Mouse (Mus musculus) CD4-positive, CD25-positive, alpha-beta regulatory T cell, adult 9 weeks (primary cell): ENCODE data around the gene Pik3ca. TPM values are rescaled to one million over a fixed set of nuclear protein-coding genes. Genes with fewer than 3 reads are reported as not detected.

ENCODE experiments used
- polyA plus RNA-seq: library from polyadenylated mRNA; unstranded; fragments of 100-300 nt; shearing (Covaris generic); gene quantifications from one replicate; pipeline ENCODE4 v1.2.1, GENCODE M21; 2017

Gene Pik3ca
- 8.6 TPM for polyA plus RNA-seq

GRCm38 (mm10) chr3:32397461-32398174, at the start of gene Pik3ca:
Gene Pik3ca, plus strand, starts transcription at chr3:32397671.

GRCm38 (mm10) chr3:32365546-32366245, 31.8 kb upstream of the Pik3ca start, which contains the start of gene Zmat3:
Gene Zmat3, minus strand, starts transcription at chr3:32366014.

GRCm38 (mm10) chr3:32492097-32493090, 94.9 kb downstream of the Pik3ca start, which contains the start of gene Kcnmb3:
Gene Kcnmb3, minus strand, starts transcription at chr3:32492231.

GRCm38 (mm10) chr3:32509496-32510374, 112.3 kb downstream of the Pik3ca start, which contains the start of gene Zfp639:
Gene Zfp639, plus strand, starts transcription at chr3:32510259.

Other genes starting within 250 kb of the Pik3ca start
- gene Zmat3, start 31.7 kb upstream of the Pik3ca start, polyA plus RNA-seq = 2.4 TPM
- gene Kcnmb3, start 94.6 kb downstream of the Pik3ca start, polyA plus RNA-seq = 0.42 TPM
- gene Zfp639, start 112.6 kb downstream of the Pik3ca start, polyA plus RNA-seq = 34.1 TPM
- 9.8 TPM for gene Mfn1, start 131.8 kb downstream of the Pik3ca start, polyA plus RNA-seq
- 11.4 TPM for gene Gnb4, start 218.9 kb downstream of the Pik3ca start, polyA plus RNA-seq